Mouse (Mus musculus) adrenal gland, postnatal 10 days (tissue): ENCODE measurements at regions not wholly inside any gene's neighbourhood (a gene's known extent, or its start where the extent isn't known, plus 50 kb on each side); places are given as distances from the start of the nearest gene placed in this dataset.
"Not testable (repeated sequence)": the region's sequence is repeated elsewhere in the genome, so short reads cannot be mapped to it uniquely, and the experiment has no call there.

Experiments
- DNase-seq: peaks from one replicate; pipeline ENCODE4 v3.0.0; 2021; ENCODE audit warnings: mixed read lengths

DNA sequence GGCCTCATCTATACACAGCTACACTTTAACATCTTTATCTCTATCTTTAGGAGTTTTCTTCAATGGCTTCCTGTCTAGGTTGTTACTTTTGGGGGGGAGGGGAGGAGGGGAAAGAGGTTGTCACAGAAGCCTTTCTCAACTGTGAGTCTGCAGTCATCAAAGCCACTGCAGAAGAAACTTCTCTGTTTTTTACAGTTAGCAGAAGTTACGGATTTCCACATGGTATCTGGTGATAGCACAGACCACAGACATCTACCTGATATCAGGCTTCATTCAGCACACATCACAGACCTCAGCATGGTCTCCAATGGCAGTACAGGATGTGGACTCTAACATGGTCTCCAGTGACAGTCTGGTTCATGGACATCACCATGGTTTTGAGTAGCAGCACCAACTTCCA is 234.8 kb upstream of the Adarb2 start:
- no peak for DNase-seq

- DNase-seq: no peak
These were observed 208.5 kb upstream of the Adarb2 start for GRCm38 (mm10) chr13:7994198-7994597.

GRCm38 (mm10) chr13:8030096-8030495 is 172.6 kb upstream of the Adarb2 start:
- not testable (repeated sequence) for DNase-seq

DNA sequence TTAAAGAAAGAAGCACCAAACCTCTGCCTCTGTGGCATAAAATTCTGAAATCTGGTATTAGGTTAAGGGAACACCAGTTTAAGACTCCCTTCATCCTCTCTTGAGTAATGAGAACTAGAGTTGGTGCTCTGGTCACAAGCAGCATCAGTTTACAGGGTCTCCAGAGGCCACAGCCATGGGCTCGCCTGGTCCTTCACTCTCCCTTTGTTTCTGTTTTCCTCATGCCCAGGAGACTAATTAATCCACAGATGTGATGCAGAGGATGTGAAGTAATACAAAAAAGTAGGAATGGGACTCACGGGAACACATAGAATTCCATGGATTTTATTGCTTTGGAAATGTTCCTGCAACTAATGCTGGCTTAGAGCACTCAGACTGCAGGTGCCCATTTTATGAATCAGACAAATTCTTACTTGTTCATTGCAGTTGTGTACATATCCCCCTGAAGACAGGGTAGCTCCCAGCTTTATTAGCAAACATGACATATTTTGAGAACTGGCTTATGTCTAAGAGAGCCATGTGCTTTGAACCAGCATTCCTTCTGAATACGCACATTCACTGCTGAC is 151.7 kb upstream of the Adarb2 start:
- no peak for DNase-seq

- DNase-seq: no peak
These were observed 146.4 kb upstream of the Adarb2 start for GRCm38 (mm10) chr13:8056122-8056818.

GRCm38 (mm10) chr13:8087154-8087553 is 115.5 kb upstream of the Adarb2 start:
- DNase-seq: no peak

- DNase-seq: peak; percentile 9
These were observed 113.1 kb upstream of the Adarb2 start for GRCm38 (mm10) chr13:8089519-8089918.

DNA sequence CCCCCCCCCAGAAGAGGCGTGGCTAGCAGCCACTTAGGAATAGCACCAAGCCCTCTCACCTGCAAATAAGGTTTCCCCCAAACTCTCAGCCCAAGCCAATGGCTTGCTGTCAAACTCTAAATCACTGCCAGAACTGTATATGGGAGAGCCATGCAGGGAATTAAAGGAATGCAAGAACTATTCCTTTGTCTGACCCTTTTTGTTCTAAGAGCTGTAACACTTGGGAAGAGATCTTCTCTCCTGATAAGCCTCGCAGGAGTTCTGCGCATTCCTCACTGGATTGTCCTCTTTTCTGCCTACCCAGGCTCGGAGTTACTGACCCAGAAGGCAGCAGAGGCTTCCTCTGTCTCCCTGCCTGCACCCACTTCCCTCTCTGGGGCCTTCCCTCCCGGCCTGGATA is 94.0 kb upstream of the Adarb2 start:
- no peak for DNase-seq

- no peak for DNase-seq
These were observed 89.7 kb upstream of the Adarb2 start for GRCm38 (mm10) chr13:8112953-8113352.

- no peak for DNase-seq
These were observed 83.7 kb upstream of the Adarb2 start for GRCm38 (mm10) chr13:8119013-8119412.

- no peak for DNase-seq
These were observed 82.7 kb upstream of the Adarb2 start for GRCm38 (mm10) chr13:8119986-8120385.

- DNase-seq: no peak
These were observed 67.9 kb upstream of the Adarb2 start for GRCm38 (mm10) chr13:8134764-8135163.

DNA sequence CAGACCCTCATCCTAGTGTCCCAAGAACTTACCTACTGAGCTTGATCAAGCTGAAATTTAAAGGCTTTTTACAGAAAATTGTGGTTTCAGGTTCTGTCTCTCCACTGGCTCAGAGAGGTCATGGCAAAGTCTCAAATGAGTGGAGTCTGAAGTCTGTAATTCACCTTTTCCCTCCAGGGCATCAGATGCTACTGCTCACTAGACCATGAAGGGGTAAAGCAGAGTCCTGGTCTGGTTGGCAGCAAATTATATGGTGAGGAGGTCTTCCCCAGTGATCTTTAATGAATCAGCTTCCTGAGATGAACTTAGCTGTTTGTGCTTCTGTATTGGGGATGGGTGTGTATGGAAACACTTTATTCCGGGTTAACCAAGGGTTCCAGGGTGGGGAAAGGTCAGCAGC is 63.3 kb upstream of the Adarb2 start:
- no peak for DNase-seq

- no peak for DNase-seq
These were observed 50.5 kb upstream of the Adarb2 start for GRCm38 (mm10) chr13:8152168-8152567.
